Mouse (Mus musculus) lung, embryonic 16.5 days (tissue): ENCODE data around the gene Fads6. TPM values are rescaled to one million over a fixed set of nuclear protein-coding genes. Genes with fewer than 3 reads are reported as not detected.

Experiments
- ATAC-seq: fragments of 200-750 bp; cut with Nextera tagmentation; 2 replicates; pipeline ENCODE4 v1.8.0; 2017; ENCODE audit warnings: low read depth, mild to moderate bottlenecking, moderate library complexity
- H3K27ac ChIP-seq: fragments of 300-500 bp; sonication (generic); 2 replicates; pipeline ENCODE4 v1.5.1; 2014; ENCODE audit warnings: mild to moderate bottlenecking, control low read depth, low read length
- H3K27me3 ChIP-seq: fragments of 300-500 bp; sonication (generic); 2 replicates; pipeline ENCODE4 v1.6.1; 2014; ENCODE audit warnings: low read depth, low read length, mixed read lengths; ENCODE audit not compliant: control insufficient read depth, insufficient read depth
- H3K36me3 ChIP-seq: fragments of 300-500 bp; sonication (generic); 2 replicates; pipeline ENCODE4 v1.6.1; 2014; ENCODE audit warnings: low read length; ENCODE audit not compliant: control insufficient read depth, insufficient read depth
- H3K4me1 ChIP-seq: fragments of 300-500 bp; sonication (generic); replicated peaks from 2 replicates; pipeline ENCODE4 v1.6.1; 2014; ENCODE audit warnings: low read length, mixed read lengths; ENCODE audit not compliant: control insufficient read depth, insufficient read depth
- H3K4me2 ChIP-seq: fragments of 300-500 bp; sonication (generic); 2 replicates; pipeline ENCODE4 v1.6.1; 2014; ENCODE audit warnings: low read depth, low read length, control low read depth
- H3K4me3 ChIP-seq: fragments of 300-500 bp; sonication (generic); 2 replicates; pipeline ENCODE4 v1.5.1; 2014; ENCODE audit warnings: mild to moderate bottlenecking, low read length, control low read depth
- H3K9ac ChIP-seq: fragments of 300-500 bp; sonication (generic); 2 replicates; pipeline ENCODE4 v1.6.1; 2014; ENCODE audit warnings: low read length, control low read depth
- H3K9me3 ChIP-seq: fragments of 300-500 bp; sonication (generic); 2 replicates; pipeline ENCODE4 v1.6.1; 2016; ENCODE audit warnings: low read length; ENCODE audit not compliant: control insufficient read depth
- WGBS: fragments of 180-500 bp; shearing (Covaris S2); extraction: QIAGEN DNeasy Blood & Tissue Kit; methylation state at CpG from one replicate; pipeline ENCODE4 v1.1.7; 2014; 5-methylcytosine and 5-hydroxymethylcytosine counted together
- polyA plus RNA-seq: library from polyadenylated mRNA; unstranded; fragments of >200 nt; fragmentation: Nextera tagmentation; extraction: Ambion mirVana; gene quantifications from 2 replicates; pipeline ENCODE4 v1.2.1, GENCODE M21; 2015

Gene Fads6
- 0.30 and 0.48 TPM in 2 replicates for polyA plus RNA-seq

GRCm38 (mm10) chr11:115297214-115297826, at the start of gene Fads6:
Gene Fads6, minus strand, starts transcription at chr11:115297663.
- H3K9me3 ChIP-seq, result no peaks in the 10 kb centered on the region
- peak within 1 kb of the TSS; percentile 49 for H3K4me3 ChIP-seq
- H3K4me1 ChIP-seq, result peaks cover 4% of the 10 kb centered on the region
- ATAC-seq, result peak; percentile 65
- H3K4me2 ChIP-seq, result peak within 1 kb of the TSS; percentile 71
- no peaks in the 10 kb centered on the region for H3K36me3 ChIP-seq
- no peak within 1 kb of the TSS for H3K27ac ChIP-seq
- under 1% methylated on average over 44 of the region's 44 CpGs for WGBS
- peak within 1 kb of the TSS; percentile 58 for H3K9ac ChIP-seq
- H3K27me3 ChIP-seq, result peaks cover 28% of the 10 kb centered on the region

GRCm38 (mm10) chr11:115345515-115345914, 48.1 kb upstream of the Fads6 start:
- H3K4me2 ChIP-seq, result no peak overlapping the region
- H3K27me3 ChIP-seq, result peaks cover 13% of the 10 kb centered on the region
- 14% methylated on average over 7 of the region's 7 CpGs for WGBS
- H3K4me1 ChIP-seq, result 0 out of 2 replicates have a peak, but pooled peaks cover 2% of the 10 kb centered on the region
- H3K9ac ChIP-seq, result no peak overlapping the region
- no peak for ATAC-seq
- no peak overlapping the region for H3K4me3 ChIP-seq
- no peaks in the 10 kb centered on the region for H3K9me3 ChIP-seq
- no peaks in the 10 kb centered on the region for H3K36me3 ChIP-seq
- H3K27ac ChIP-seq, result no peak overlapping the region

GRCm38 (mm10) chr11:115344967-115345366, 47.5 kb upstream of the Fads6 start:
- Histone ChIP-seq H3K27ac (no peak overlapping the region), H3K36me3 (no peaks in the 10 kb centered on the region), H3K9me3 (no peaks in the 10 kb centered on the region), H3K4me3 (no peak overlapping the region), H3K4me1 (0 out of 2 replicates have a peak, but pooled peaks cover 2% of the 10 kb centered on the region), H3K4me2 (no peak overlapping the region), H3K9ac (no peak overlapping the region), H3K27me3 (peaks cover 10% of the 10 kb centered on the region)
- 11% methylated on average over 12 of the region's 12 CpGs for WGBS
- ATAC-seq, result no peak

GRCm38 (mm10) chr11:115341866-115342265, 44.4 kb upstream of the Fads6 start:
- Histone ChIP-seq H3K27me3 (peaks cover 10% of the 10 kb centered on the region), H3K9me3 (no peaks in the 10 kb centered on the region), H3K4me2 (no peak overlapping the region), H3K36me3 (no peaks in the 10 kb centered on the region), H3K9ac (no peak overlapping the region), H3K27ac (no peak overlapping the region), H3K4me3 (no peak overlapping the region), H3K4me1 (0 out of 2 replicates have a peak, but pooled peaks cover 2% of the 10 kb centered on the region)
- ATAC-seq, result no peak
- WGBS, result 62% methylated on average over 6 of the region's 6 CpGs

GRCm38 (mm10) chr11:115341246-115341645, 43.8 kb upstream of the Fads6 start:
- H3K4me3 ChIP-seq, result no peak overlapping the region
- H3K9ac ChIP-seq, result no peak overlapping the region
- H3K9me3 ChIP-seq, result no peaks in the 10 kb centered on the region
- H3K27me3 ChIP-seq, result peaks cover 13% of the 10 kb centered on the region
- no peaks in the 10 kb centered on the region for H3K36me3 ChIP-seq
- ATAC-seq, result no peak
- WGBS, result 67% methylated on average over 2 of the region's 2 CpGs
- H3K4me1 ChIP-seq, result no peaks in the 10 kb centered on the region
- no peak overlapping the region for H3K27ac ChIP-seq
- no peak overlapping the region for H3K4me2 ChIP-seq

- Histone ChIP-seq H3K4me3 (no peak overlapping the region), H3K27me3 (peaks cover 37% of the 10 kb centered on the region), H3K4me2 (no peak overlapping the region), H3K27ac (no peak overlapping the region), H3K9ac (no peak overlapping the region), H3K4me1 (no peaks in the 10 kb centered on the region), H3K9me3 (no peaks in the 10 kb centered on the region), H3K36me3 (no peaks in the 10 kb centered on the region)
- WGBS, result 70% methylated on average over 1 of the region's 1 CpGs
- ATAC-seq, result no peak
These were observed 40.4 kb upstream of the Fads6 start for GRCm38 (mm10) chr11:115337826-115338225.

- Histone ChIP-seq H3K4me3 (no peak overlapping the region), H3K27ac (no peak overlapping the region), H3K4me1 (no peaks in the 10 kb centered on the region), H3K9me3 (no peaks in the 10 kb centered on the region), H3K4me2 (no peak overlapping the region), H3K36me3 (no peaks in the 10 kb centered on the region), H3K9ac (no peak overlapping the region), H3K27me3 (peaks cover 42% of the 10 kb centered on the region)
- 44% methylated on average over 3 of the region's 3 CpGs for WGBS
- ATAC-seq, result no peak
These were observed 39.9 kb upstream of the Fads6 start for GRCm38 (mm10) chr11:115337350-115337749.

GRCm38 (mm10) chr11:115336115-115336514, 38.7 kb upstream of the Fads6 start:
- 15% methylated on average over 6 of the region's 6 CpGs for WGBS
- no peak for ATAC-seq
- H3K4me1 ChIP-seq, result no peaks in the 10 kb centered on the region
- no peak overlapping the region for H3K4me2 ChIP-seq
- peaks cover 47% of the 10 kb centered on the region for H3K27me3 ChIP-seq
- H3K9ac ChIP-seq, result no peak overlapping the region
- H3K4me3 ChIP-seq, result no peak overlapping the region
- no peaks in the 10 kb centered on the region for H3K9me3 ChIP-seq
- no peak overlapping the region for H3K27ac ChIP-seq
- H3K36me3 ChIP-seq, result no peaks in the 10 kb centered on the region

- ATAC-seq, result no peak
- H3K4me3 ChIP-seq, result no peak overlapping the region
- peaks cover 47% of the 10 kb centered on the region for H3K27me3 ChIP-seq
- WGBS, result 46% methylated on average over 12 of the region's 12 CpGs
- H3K4me1 ChIP-seq, result no peaks in the 10 kb centered on the region
- H3K4me2 ChIP-seq, result no peak overlapping the region
- no peaks in the 10 kb centered on the region for H3K36me3 ChIP-seq
- H3K27ac ChIP-seq, result no peak overlapping the region
- no peaks in the 10 kb centered on the region for H3K9me3 ChIP-seq
- H3K9ac ChIP-seq, result no peak overlapping the region
These were observed 37.8 kb upstream of the Fads6 start for GRCm38 (mm10) chr11:115335223-115335622.
